Mouse (Mus musculus): ENCODE measurements around the gene Wdr1. TPM values are rescaled to one million over a fixed set of nuclear protein-coding genes. Genes with fewer than 3 reads are reported as not detected.
"Not testable (repeated sequence)": the region's sequence is repeated elsewhere in the genome, so short reads cannot be mapped to it uniquely, and the experiment has no call there.

The Wdr1 gene
- polyA plus RNA-seq, 1 experiment from 2014 or later = 252 TPM

DNA sequence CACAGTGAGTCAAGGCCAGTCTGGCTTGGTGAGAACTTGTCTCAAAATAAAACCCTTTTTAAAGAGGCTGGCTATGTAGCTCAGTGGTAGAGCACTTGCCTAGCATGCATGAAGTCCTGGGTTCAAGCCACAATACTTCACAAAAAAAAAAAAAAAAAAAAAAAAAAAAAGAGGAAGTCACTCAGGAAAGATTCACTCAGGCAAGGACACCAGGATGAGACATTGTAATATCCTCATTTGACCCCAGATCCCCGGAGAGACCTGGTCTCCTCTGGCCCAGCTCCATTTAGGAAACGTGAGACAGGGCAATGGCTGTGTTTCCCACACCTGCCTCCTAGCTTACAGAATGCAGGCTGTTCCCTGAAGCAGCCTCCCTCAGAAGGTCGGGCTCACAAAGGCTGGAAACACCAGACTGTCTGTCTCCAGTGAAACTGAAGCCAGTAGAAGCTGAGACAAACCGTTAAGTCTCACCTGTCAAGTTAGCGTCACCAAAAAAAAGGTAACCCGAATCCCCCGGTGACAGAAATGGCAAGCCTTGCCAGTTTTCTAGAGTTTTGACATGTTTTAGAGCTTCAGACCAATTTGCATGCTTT lies 79.4 kb downstream of the Wdr1 start:
- Histone ChIP-seq H3K4me1 (ENCODE audit: control insufficient read depth in 2 of 2, insufficient read depth in 2 of 2, low read length in 2 of 2) (peaks cover 9 to 10% of the 10 kb centered on the region in 2 experiments; a peak in 3 of 4 replicates), H3K4me3 (ENCODE audit: control insufficient read depth in 1 of 2, insufficient read depth in 1 of 2, low read depth in 1 of 2, low read length in 2 of 2) (no peak overlapping the region), H3K27ac (replicated peaks in 1 of 2; ENCODE audit: control insufficient read depth in 1 of 2, insufficient read depth in 1 of 2, low read depth in 2 of 2, low read length in 2 of 2) (no peak overlapping the region), H3K9me3 (ENCODE audit: control insufficient read depth, low read length) (no peaks in the 10 kb centered on the region), H3K4me2 (ENCODE audit: low read length) (no peak overlapping the region), H3K36me3 (ENCODE audit: control insufficient read depth, insufficient read depth, low read length) (no peaks in the 10 kb centered on the region), H3K9ac (ENCODE audit: low read length) (no peak overlapping the region), H3K27me3 (ENCODE audit: control insufficient read depth, insufficient read depth, low read length) (0 out of 2 replicates have a peak, but pooled peaks cover 3% of the 10 kb centered on the region)
- no peak for ATAC-seq (ENCODE audit: insufficient number of reproducible peaks, insufficient read depth, low FRiP score, low read depth)
- WGBS = 63% methylated on average over 7 of the region's 7 CpGs

DNA sequence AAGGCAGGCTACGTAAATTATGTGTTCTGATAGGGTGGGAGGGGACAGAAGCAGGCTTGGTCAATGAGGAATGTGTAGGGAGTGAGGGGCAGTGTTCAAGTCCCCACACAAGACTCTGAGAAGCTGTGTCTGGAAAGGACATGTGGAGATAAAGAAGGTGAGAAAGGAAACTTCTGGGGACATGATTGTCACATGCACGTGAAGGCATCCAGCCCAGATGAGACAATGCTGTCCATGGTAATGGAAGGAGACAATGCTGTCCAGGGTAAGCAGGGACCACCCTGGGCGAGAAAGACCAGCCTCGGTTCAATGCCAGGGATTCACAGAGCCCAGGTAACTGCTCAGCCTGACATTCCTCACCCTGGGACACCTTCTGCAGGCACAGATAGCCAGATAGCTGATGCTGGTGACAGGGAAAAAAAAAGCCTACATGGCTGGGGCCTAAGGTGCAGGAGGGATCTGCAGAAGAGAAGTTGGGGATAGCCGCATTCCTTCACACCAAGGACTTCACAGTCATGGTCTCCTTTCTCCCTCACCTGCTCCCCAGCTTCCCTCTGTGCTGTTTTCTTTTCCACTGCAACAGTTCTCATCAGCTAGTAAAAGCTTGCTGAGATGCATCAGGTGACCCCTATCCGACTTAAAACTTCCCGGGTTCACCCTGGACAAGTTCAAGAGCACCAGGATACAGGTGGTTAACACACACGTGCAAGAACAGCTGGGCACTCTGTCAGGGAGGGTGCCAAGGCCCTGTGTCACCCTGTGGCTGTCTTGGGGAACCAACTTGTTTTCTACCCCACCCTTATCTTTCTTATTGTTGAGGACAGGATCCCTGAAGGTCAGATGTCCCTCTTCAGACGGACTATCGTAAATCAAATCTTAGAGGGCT lies 82.0 kb downstream of the Wdr1 start:
- WGBS = 68% methylated on average over 10 of the region's 10 CpGs
- no peak overlapping the region for H3K4me3 ChIP-seq (ENCODE audit: control insufficient read depth in 1 of 2, insufficient read depth in 1 of 2, low read depth in 1 of 2, low read length in 2 of 2)
- ATAC-seq (ENCODE audit: insufficient number of reproducible peaks, insufficient read depth, low FRiP score, low read depth) = no peak
- 0 out of 2 replicates have a peak, but pooled peaks cover 3% of the 10 kb centered on the region for H3K27me3 ChIP-seq (ENCODE audit: control insufficient read depth, insufficient read depth, low read length)
- peak overlapping the region; percentile 65 for H3K4me2 ChIP-seq (ENCODE audit: low read length)
- no peaks in the 10 kb centered on the region for H3K9me3 ChIP-seq (ENCODE audit: control insufficient read depth, low read length)
- no peak overlapping the region for H3K27ac ChIP-seq (replicated peaks in 1 of 2; ENCODE audit: control insufficient read depth in 1 of 2, insufficient read depth in 1 of 2, low read depth in 2 of 2, low read length in 2 of 2)
- H3K4me1 ChIP-seq (ENCODE audit: control insufficient read depth in 2 of 2, insufficient read depth in 2 of 2, low read length in 2 of 2) = peaks cover 6 to 8% of the 10 kb centered on the region in 2 experiments; a peak in 3 of 4 replicates
- no peaks in the 10 kb centered on the region for H3K36me3 ChIP-seq (ENCODE audit: control insufficient read depth, insufficient read depth, low read length)
- H3K9ac ChIP-seq (ENCODE audit: low read length) = no peak overlapping the region

DNA sequence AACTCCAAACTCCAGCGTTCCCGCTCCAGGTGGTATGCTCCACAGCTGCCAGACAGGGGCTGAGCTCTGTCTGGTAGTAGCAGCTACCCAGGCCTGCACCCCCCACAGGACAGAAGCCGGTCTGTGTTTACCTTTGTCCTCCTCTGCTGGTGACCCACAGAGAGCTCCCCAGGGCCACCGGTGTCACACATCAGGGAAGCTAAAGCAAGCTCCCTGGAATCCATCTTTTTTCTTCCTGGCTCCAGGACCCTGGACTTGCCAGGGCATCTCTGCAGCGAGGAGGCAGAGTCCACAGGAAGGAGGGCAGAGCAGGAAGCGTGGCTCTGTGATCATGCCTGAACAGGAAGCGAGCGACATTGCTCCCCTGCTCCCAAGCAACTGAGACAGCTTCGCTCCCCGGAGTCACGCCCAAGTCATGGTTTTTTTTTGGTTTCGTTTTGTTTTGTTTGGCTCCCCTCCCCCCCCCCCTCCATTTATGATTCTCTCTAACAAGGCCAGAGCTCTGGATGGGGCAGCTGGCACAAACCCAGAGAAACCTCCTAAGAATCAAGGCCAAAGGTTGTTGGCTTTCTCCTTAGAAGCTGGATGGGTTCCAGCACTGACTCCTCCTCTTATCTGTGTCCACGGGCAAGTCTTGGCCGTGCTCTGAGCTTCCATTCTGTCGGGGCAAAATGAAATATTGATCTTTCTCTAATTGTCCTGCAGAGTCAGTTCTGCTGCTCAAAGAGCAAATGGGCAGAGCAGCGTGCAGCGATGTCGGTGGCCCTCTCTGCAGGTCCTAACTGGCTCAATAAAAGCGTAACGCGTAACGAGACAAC lies 82.9 kb downstream of the Wdr1 start:
- Histone ChIP-seq H3K27me3 (ENCODE audit: control insufficient read depth, insufficient read depth, low read length) (0 out of 2 replicates have a peak, but pooled peaks cover 3% of the 10 kb centered on the region), H3K4me2 (ENCODE audit: low read length) (peak overlapping the region; percentile 65), H3K9ac (ENCODE audit: low read length) (peak overlapping the region; percentile 30; the same call in 1 of the 2 replicates), H3K9me3 (ENCODE audit: control insufficient read depth, low read length) (no peaks in the 10 kb centered on the region), H3K4me3 (ENCODE audit: control insufficient read depth in 1 of 2, insufficient read depth in 1 of 2, low read depth in 1 of 2, low read length in 2 of 2) (peak overlapping the region; percentile 19 to 36), H3K36me3 (ENCODE audit: control insufficient read depth, insufficient read depth, low read length) (no peaks in the 10 kb centered on the region), H3K27ac (replicated peaks in 1 of 2; ENCODE audit: control insufficient read depth in 1 of 2, insufficient read depth in 1 of 2, low read depth in 2 of 2, low read length in 2 of 2) (peak overlapping the region in 1 of 2 experiments; percentile 47; a peak in 3 of 4 replicates), H3K4me1 (ENCODE audit: control insufficient read depth in 2 of 2, insufficient read depth in 2 of 2, low read length in 2 of 2) (peaks cover 6 to 8% of the 10 kb centered on the region in 2 experiments; a peak in 3 of 4 replicates)
- 28% methylated on average over 22 of the region's 22 CpGs for WGBS
- peak; percentile 49 for ATAC-seq (ENCODE audit: insufficient number of reproducible peaks, insufficient read depth, low FRiP score, low read depth)

DNA sequence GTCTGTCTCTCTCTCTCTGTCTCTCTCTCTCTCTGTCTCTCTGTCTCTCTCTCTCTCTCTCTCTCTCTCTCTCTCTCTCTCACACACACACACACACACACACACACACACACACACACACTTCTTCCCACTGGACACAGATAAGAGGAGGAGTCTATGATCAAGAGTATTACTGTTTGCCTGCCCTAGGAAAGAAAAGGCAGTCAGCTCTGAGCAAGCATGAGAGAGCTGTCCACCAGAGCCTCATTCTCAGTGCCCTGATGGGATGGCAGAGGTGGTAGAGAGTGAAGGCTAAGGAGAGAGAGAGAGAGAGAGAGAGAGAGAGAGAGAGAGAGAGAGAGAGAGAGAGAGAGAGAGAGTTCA lies 83.5 kb downstream of the Wdr1 start:
- H3K9me3 ChIP-seq (ENCODE audit: control insufficient read depth, low read length); H3K27me3 ChIP-seq (ENCODE audit: control insufficient read depth, insufficient read depth, low read length); H3K9ac ChIP-seq (ENCODE audit: low read length); H3K36me3 ChIP-seq (ENCODE audit: control insufficient read depth, insufficient read depth, low read length); H3K4me1 ChIP-seq (ENCODE audit: control insufficient read depth in 2 of 2, insufficient read depth in 2 of 2, low read length in 2 of 2); ATAC-seq (ENCODE audit: insufficient number of reproducible peaks, insufficient read depth, low FRiP score, low read depth): not testable (repeated sequence)
- Histone ChIP-seq H3K27ac (replicated peaks in 1 of 2; ENCODE audit: control insufficient read depth in 1 of 2, insufficient read depth in 1 of 2, low read depth in 2 of 2, low read length in 2 of 2) (peak overlapping the region; percentile 8 to 47; a peak in 3 of 4 replicates), H3K4me2 (ENCODE audit: low read length) (peak overlapping the region; percentile 65), H3K4me3 (ENCODE audit: control insufficient read depth in 1 of 2, insufficient read depth in 1 of 2, low read depth in 1 of 2, low read length in 2 of 2) (peak overlapping the region; percentile 19 to 36)

DNA sequence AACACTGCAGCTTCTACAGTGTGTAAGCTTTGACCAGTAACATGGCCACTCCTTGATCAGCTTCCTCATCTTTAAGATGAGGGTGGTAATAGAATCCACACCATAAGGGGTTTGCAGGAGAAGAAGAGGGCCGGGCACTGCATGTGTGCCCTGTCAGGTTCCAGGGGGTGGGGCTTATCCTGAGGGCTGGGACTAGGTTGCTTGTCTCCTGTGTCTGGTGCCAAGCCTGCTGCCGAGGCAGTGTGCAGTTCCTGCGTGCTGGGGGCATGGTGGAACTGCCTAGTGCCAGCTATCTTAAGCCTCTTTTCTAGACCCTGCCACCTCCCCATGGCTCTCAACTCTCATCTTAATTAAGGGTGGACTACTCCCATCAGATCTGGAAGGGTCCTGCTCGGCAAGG lies 84.0 kb downstream of the Wdr1 start:
- H3K27me3 ChIP-seq (ENCODE audit: control insufficient read depth, insufficient read depth, low read length) = 0 out of 2 replicates have a peak, but pooled peaks cover 3% of the 10 kb centered on the region
- H3K27ac ChIP-seq (replicated peaks in 1 of 2; ENCODE audit: control insufficient read depth in 1 of 2, insufficient read depth in 1 of 2, low read depth in 2 of 2, low read length in 2 of 2) = no peak overlapping the region
- no peaks in the 10 kb centered on the region for H3K36me3 ChIP-seq (ENCODE audit: control insufficient read depth, insufficient read depth, low read length)
- no peak overlapping the region for H3K4me2 ChIP-seq (ENCODE audit: low read length)
- ATAC-seq (ENCODE audit: insufficient number of reproducible peaks, insufficient read depth, low FRiP score, low read depth) = no peak; the same call in 1 of the 2 replicates
- 28% methylated on average over 4 of the region's 4 CpGs for WGBS
- H3K9ac ChIP-seq (ENCODE audit: low read length) = no peak overlapping the region
- H3K4me3 ChIP-seq (ENCODE audit: control insufficient read depth in 1 of 2, insufficient read depth in 1 of 2, low read depth in 1 of 2, low read length in 2 of 2) = no peak overlapping the region
- H3K9me3 ChIP-seq (ENCODE audit: control insufficient read depth, low read length) = no peaks in the 10 kb centered on the region
- peaks cover 6 to 8% of the 10 kb centered on the region in 2 experiments; a peak in 3 of 4 replicates for H3K4me1 ChIP-seq (ENCODE audit: control insufficient read depth in 2 of 2, insufficient read depth in 2 of 2, low read length in 2 of 2)

DNA sequence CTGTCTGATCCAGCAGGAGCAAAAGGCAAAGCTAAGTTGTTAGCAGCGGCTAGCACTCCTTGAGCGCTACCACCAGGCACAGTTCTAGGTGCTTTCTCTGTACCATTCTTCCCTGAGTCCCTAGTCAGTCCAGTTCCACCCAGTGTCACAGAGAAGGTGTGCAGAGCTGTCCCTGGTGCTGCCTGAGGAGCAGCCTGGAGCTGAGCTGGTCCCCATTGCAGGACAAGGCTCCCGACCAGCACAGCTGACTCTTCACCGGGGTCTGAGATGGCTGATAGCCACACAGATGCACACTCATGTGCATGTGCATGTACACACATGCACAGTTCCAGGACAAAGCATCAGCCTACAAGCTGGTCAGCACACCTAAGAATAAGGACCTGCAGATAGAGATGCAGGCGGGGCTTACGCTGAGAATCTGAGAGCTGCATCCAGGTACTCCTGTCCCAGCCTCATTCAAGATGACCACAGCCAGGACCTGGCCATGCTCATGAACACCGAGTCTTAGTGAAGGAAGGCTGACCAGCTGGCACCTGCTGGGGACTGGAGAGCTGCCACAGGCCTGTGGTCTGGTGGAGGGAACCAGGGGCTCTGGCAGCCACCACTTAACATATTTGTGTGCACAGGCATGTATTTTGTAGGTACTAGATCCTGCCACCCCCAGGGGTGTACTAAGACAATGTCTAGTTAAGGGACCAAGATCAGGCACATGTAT lies 85.1 kb downstream of the Wdr1 start:
- WGBS = 68% methylated on average over 7 of the region's 7 CpGs
- Histone ChIP-seq H3K36me3 (ENCODE audit: control insufficient read depth, insufficient read depth, low read length) (no peaks in the 10 kb centered on the region), H3K4me1 (ENCODE audit: control insufficient read depth in 2 of 2, insufficient read depth in 2 of 2, low read length in 2 of 2) (peaks cover 6 to 8% of the 10 kb centered on the region in 2 experiments; a peak in 3 of 4 replicates), H3K4me3 (ENCODE audit: control insufficient read depth in 1 of 2, insufficient read depth in 1 of 2, low read depth in 1 of 2, low read length in 2 of 2) (no peak overlapping the region), H3K27ac (replicated peaks in 1 of 2; ENCODE audit: control insufficient read depth in 1 of 2, insufficient read depth in 1 of 2, low read depth in 2 of 2, low read length in 2 of 2) (no peak overlapping the region), H3K27me3 (ENCODE audit: control insufficient read depth, insufficient read depth, low read length) (0 out of 2 replicates have a peak, but pooled peaks cover under 1% of the 10 kb centered on the region), H3K9me3 (ENCODE audit: control insufficient read depth, low read length) (no peaks in the 10 kb centered on the region), H3K4me2 (ENCODE audit: low read length) (no peak overlapping the region), H3K9ac (ENCODE audit: low read length) (no peak overlapping the region)
- no peak; the same call in 1 of the 2 replicates for ATAC-seq (ENCODE audit: insufficient number of reproducible peaks, insufficient read depth, low FRiP score, low read depth)

Measured in heart, embryonic 14.5 days (tissue).